ENCODE assay signal across 9 mouse cellular contexts in the genomic region with DNA sequence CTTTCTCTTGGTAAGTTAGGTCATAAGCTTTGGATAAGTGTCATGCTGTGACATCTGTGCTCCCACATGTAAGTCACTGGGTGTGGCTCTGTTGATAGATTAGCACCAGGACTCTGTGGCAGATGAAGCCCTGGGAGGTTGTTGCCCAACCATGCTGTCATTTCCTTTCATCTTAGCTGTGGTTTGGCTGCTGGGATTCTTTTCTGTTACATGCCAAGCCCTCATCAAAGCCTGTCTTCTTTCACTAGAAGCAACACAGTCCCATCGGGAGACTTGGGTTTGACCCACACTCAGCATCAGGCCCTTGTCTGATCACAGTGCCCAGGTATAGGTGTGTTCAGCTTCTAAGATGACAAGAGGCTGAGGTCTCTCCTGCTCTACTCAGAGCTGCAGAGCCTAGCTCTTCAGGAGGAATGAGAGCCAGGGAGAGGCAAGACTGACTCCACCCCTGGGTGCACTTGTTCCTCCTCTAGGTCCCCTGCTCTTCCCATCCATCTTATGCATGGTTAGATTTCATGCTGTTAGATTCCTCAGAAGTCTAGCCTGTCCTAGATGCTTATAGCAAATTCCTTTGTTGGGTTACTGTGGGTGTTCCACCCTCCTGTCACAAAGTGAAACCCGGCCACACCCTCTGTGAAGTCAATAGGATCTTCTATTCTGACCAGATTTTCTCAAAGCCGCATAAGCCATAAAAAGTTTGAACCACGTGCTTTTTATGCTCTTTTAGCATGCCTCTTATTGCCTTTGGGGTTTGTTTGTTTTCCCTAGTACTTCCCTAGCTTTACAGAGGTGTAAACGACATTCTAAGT. TPM values are rescaled to one million over a fixed set of nuclear protein-coding genes. Genes with fewer than 3 reads are reported as not detected.
A peak's percentile ranks its signal among the peaks of the same experiment; 100 is the strongest.
DNase-seq lines count a peak whose midpoint lies in the region; ATAC-seq and TF ChIP-seq lines count a peak whose summit lies in the region.
"Had no signal": no experiment of that assay in that cellular context is flagged by ENCODE, and none has a peak within 500 bp of the region (broad histone marks: within the 10 kb centered on the region; RNA-seq: fewer than 3 reads in every experiment).

No protein-coding gene starts in this region.

- no peaks in the 10 kb centered on the region for H3K79me3 ChIP-seq in C2C12 (ENCODE audit: low read depth)

- H3K4me3 ChIP-seq in C2C12 (ENCODE audit: insufficient read depth, poor library complexity, severe bottlenecking): no peak overlapping the region

- no peaks in the 10 kb centered on the region for H3K27me3 ChIP-seq in C2C12 (ENCODE audit: control insufficient read depth, insufficient read depth, insufficient read length)

- no peaks in the 10 kb centered on the region for H3K36me3 ChIP-seq in C2C12 (ENCODE audit: control insufficient read depth, insufficient read depth)

- no peak overlapping the region for H3ac ChIP-seq in C2C12 (ENCODE audit: control insufficient read depth, insufficient read length, low read depth)

- peak; percentile 79 to 80 for ATAC-seq in hematopoietic stem cell, adult 5-6 weeks (replicated peaks in 1 of 2; ENCODE audit: insufficient read depth in 1 of 2, low FRiP score in 2 of 2, low TSS enrichment in 1 of 2, low read depth in 1 of 2, poor library complexity in 2 of 2, severe bottlenecking in 2 of 2)
- ATAC-seq in megakaryocyte, adult 5-6 weeks (ENCODE audit: poor library complexity, severe bottlenecking): peak; percentile 92
- ATAC-seq: midbrain, embryonic 16.5 days had no signal

- peak; percentile 56 for DNase-seq in MEL-GATA-1-ER (ENCODE audit: extremely low read depth, low read depth)
- DNase-seq in ovary, postnatal 14 days (ENCODE audit: low spot score): no peak
- DNase-seq in kidney, postnatal 4 days: no peak
- no peak for DNase-seq in thymus, postnatal 10 days (ENCODE audit: low spot score in 2 of 2)
- DNase-seq: thymus, postnatal 25 days had no signal

- no peaks in the 10 kb centered on the region for H3K79me2 ChIP-seq in C2C12 (ENCODE audit: control insufficient read depth, insufficient read depth)

- no peak for TF ChIP-seq CTCF in C2C12 (IDR thresholded peaks at IDR 0.05; ENCODE audit: control insufficient read depth, insufficient read depth, insufficient read length)

TF ChIP-seq in C2C12, 6 proteins besides CTCF, POLR2A, EP300 and RAD21:
- TF ChIP-seq CEBPB (IDR thresholded peaks at IDR 0.05; ENCODE audit: low read depth) (peak; percentile 89), USF1 (IDR thresholded peaks at IDR 0.05; ENCODE audit: low read depth) (no peak), FOSL1 (IDR thresholded peaks at IDR 0.05; ENCODE audit: insufficient read depth, low read length, poor library complexity, severe bottlenecking) (no peak)

RNA-seq across cellular contexts. Expression of a gene that starts 17.3 kb away (rescaled TPM):
- polyA plus RNA-seq in C2C12 (2012; fragmentation: generic; extraction: Trizol): 14.7 TPM
- 33.2 and 37.5 TPM in 2 replicates for total RNA-seq in hematopoietic stem cell, adult 5-6 weeks (2017)
- total RNA-seq in megakaryocyte, adult 5-6 weeks (2015): 42.2 and 46.8 TPM in 2 replicates
- 52.0 and 57.9 TPM in 2 replicates for total RNA-seq in megakaryocyte, adult 5-6 weeks (2017)
